Mouse (Mus musculus): Measurements from ENCODE around the gene Ccdc73. TPM values are rescaled to one million over a fixed set of nuclear protein-coding genes. Genes with fewer than 3 reads are reported as not detected.
"Not testable (repeated sequence)": the region's sequence is repeated elsewhere in the genome, so short reads cannot be mapped to it uniquely, and the experiment has no call there.

Ccdc73 gene
- polyA plus RNA-seq, 1 experiment from 2014 or later = 9.7 TPM

DNA sequence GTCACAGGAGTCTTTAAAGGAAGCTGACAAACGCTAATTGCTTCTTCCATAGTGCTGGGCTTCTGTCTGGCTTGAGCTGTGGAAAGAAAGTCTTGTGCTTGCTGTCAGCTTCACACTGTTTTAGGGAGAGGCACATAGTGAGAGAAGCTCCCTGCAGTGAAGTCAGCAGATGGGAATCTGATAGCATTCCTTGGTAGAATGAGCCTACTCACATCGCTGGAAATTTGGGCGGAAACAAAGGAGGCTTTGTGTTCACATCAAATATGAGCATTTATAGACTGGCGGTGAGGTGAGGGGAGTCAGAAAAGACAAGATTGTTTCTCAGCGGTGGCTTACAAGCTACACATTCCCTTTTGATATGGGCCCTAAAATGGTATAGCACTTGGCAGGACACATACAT, 15.9 kb upstream of the Ccdc73 start:
- WGBS = 24% methylated on average over 5 of the region's 5 CpGs
- Histone ChIP-seq H3K4me3 (replicated peaks) (no peak overlapping the region), H3K4me1 (peaks cover 12% of the 10 kb centered on the region), H3K27ac (no peak overlapping the region), H3K36me3 (replicated peaks) (no peaks in the 10 kb centered on the region), H3K9ac (no peak overlapping the region), H3K27me3 (peaks cover 27% of the 10 kb centered on the region), H3K9me3 (no peaks in the 10 kb centered on the region), H3K4me2 (no peak overlapping the region)
- ATAC-seq (ENCODE audit: low FRiP score) = no peak

DNA sequence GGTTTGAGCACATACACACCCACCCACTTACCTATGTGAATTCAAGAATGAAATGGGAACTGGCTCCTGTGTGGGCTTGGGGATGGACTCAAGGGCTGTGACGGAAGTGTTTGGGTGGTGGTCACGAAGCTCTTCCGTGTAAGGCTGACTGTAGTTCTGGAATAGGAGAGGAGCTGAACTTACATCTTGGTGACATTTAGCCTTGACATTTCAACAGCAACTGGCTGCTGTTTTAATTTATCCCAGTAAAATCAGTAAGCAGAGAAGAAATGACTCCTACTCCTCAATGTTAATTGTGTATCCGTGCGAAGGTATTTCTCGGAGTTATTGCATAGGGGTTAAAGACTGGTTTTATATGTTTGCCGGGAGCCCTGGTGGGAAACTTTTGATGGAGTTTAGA, 15.1 kb upstream of the Ccdc73 start:
- Histone ChIP-seq H3K4me1 (peaks cover 12% of the 10 kb centered on the region), H3K27ac (no peak overlapping the region), H3K4me3 (replicated peaks) (no peak overlapping the region), H3K9ac (no peak overlapping the region), H3K36me3 (replicated peaks) (no peaks in the 10 kb centered on the region), H3K27me3 (peaks cover 27% of the 10 kb centered on the region), H3K4me2 (no peak overlapping the region), H3K9me3 (no peaks in the 10 kb centered on the region)
- no peak for ATAC-seq (ENCODE audit: low FRiP score)
- 92% methylated on average over 7 of the region's 7 CpGs for WGBS

- H3K4me1 ChIP-seq = peaks cover 3% of the 10 kb centered on the region
- 75% methylated on average over 1 of the region's 1 CpGs for WGBS
- H3K4me2 ChIP-seq = no peak overlapping the region
- ATAC-seq (ENCODE audit: low FRiP score) = no peak
- H3K36me3 ChIP-seq (replicated peaks) = no peaks in the 10 kb centered on the region
- no peak overlapping the region for H3K4me3 ChIP-seq (replicated peaks)
- H3K9ac ChIP-seq = no peak overlapping the region
- no peak overlapping the region for H3K27ac ChIP-seq
- peaks cover 6% of the 10 kb centered on the region; the same call in 1 of the 2 replicates for H3K27me3 ChIP-seq
- H3K9me3 ChIP-seq = no peaks in the 10 kb centered on the region
These were observed 12.8 kb upstream of the Ccdc73 start for GRCm38 (mm10) chr2:104854836-104855235.

DNA sequence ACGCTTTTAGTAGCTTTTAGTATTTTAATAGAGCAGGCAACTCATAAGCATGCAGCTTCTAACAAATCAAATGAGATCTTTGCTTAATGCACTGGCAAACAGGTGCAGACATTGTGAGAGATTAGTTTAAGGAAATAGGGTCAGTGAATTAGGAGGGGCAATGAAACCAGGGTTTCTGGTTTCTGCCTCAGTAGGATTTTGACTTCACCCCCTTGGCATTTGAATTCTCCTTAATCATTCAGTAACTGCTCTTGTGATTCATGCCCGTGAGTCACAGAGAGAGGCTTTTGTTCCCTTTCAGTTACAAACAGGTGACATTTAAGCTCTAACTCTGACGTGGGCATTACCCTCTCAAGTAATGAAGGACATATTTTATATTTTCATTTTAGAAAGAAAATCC, 11.9 kb upstream of the Ccdc73 start:
- H3K27ac ChIP-seq = no peak overlapping the region

GRCm38 (mm10) chr2:104856218-104856617, 11.4 kb upstream of the Ccdc73 start:
- WGBS = 74% methylated on average over 1 of the region's 1 CpGs
- no peak for ATAC-seq (ENCODE audit: low FRiP score)
- no peaks in the 10 kb centered on the region for H3K9me3 ChIP-seq

More for the DNA sequence above, 11.9 kb upstream of the Ccdc73 start:
- peaks cover 6% of the 10 kb centered on the region; the same call in 1 of the 2 replicates for H3K27me3 ChIP-seq
- no peak overlapping the region for H3K4me2 ChIP-seq
- no peak for ATAC-seq (ENCODE audit: low FRiP score)
- H3K36me3 ChIP-seq (replicated peaks) = no peaks in the 10 kb centered on the region
- H3K9ac ChIP-seq = no peak overlapping the region
- H3K9me3 ChIP-seq = no peaks in the 10 kb centered on the region
- peaks cover 3% of the 10 kb centered on the region; the same call in 1 of the 2 replicates for H3K4me1 ChIP-seq
- no peak overlapping the region for H3K4me3 ChIP-seq (replicated peaks)
- 17% methylated on average over 3 of the region's 3 CpGs for WGBS

GRCm38 (mm10) chr2:104858083-104858482, 9.5 kb upstream of the Ccdc73 start:
- not testable (repeated sequence) for H3K9ac ChIP-seq
- 93% methylated on average over 3 of the region's 3 CpGs for WGBS

More at GRCm38 (mm10) chr2:104856218-104856617, 11.4 kb upstream of the Ccdc73 start:
- Histone ChIP-seq H3K4me3 (replicated peaks) (no peak overlapping the region), H3K27ac (no peak overlapping the region), H3K27me3 (peaks cover 4% of the 10 kb centered on the region; the same call in 1 of the 2 replicates), H3K4me2 (no peak overlapping the region), H3K9ac (no peak overlapping the region), H3K36me3 (replicated peaks) (no peaks in the 10 kb centered on the region), H3K4me1 (peaks cover 3% of the 10 kb centered on the region; the same call in 1 of the 2 replicates)

GRCm38 (mm10) chr2:104859060-104859459, 8.5 kb upstream of the Ccdc73 start:
- H3K36me3 ChIP-seq (replicated peaks) = no peaks in the 10 kb centered on the region
- H3K9ac ChIP-seq = no peak overlapping the region
- 84% methylated on average over 5 of the region's 5 CpGs for WGBS
- ATAC-seq (ENCODE audit: low FRiP score) = no peak
- H3K4me3 ChIP-seq (replicated peaks) = no peak overlapping the region
- H3K27me3 ChIP-seq = no peaks in the 10 kb centered on the region
- no peaks in the 10 kb centered on the region for H3K9me3 ChIP-seq
- H3K27ac ChIP-seq = no peak overlapping the region
- no peak overlapping the region for H3K4me2 ChIP-seq
- H3K4me1 ChIP-seq = no peaks in the 10 kb centered on the region

More at GRCm38 (mm10) chr2:104858083-104858482, 9.5 kb upstream of the Ccdc73 start:
- H3K4me3 ChIP-seq (replicated peaks); H3K4me1 ChIP-seq; H3K27ac ChIP-seq; H3K36me3 ChIP-seq (replicated peaks); ATAC-seq (ENCODE audit: low FRiP score); H3K9me3 ChIP-seq; H3K27me3 ChIP-seq; H3K4me2 ChIP-seq: not testable (repeated sequence)

DNA sequence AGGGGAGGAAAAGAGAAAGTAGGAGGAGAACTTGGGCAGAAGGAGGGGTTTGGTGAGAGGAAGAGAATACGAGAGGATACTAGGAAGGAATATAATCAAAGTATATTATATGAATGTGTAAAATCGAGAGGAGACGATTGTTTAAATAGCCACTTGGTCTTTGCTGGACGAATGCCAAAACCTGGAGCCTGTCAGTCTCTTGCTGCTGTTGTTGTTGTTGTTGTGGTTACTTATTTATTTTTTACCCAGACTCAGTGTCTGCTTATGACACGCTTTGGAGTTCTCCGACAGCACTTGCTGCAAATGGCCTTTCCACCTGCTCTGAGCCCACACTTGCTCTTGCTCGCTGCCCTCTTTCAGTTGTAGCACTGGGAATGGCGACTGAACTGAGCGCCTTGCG, 7.2 kb upstream of the Ccdc73 start:
- Histone ChIP-seq H3K27me3 (no peaks in the 10 kb centered on the region), H3K4me1 (no peaks in the 10 kb centered on the region), H3K36me3 (replicated peaks) (no peaks in the 10 kb centered on the region), H3K9ac (no peak overlapping the region), H3K4me2 (no peak overlapping the region), H3K27ac (no peak overlapping the region), H3K9me3 (no peaks in the 10 kb centered on the region), H3K4me3 (replicated peaks) (no peak overlapping the region)
- WGBS = 88% methylated on average over 10 of the region's 10 CpGs
- no peak for ATAC-seq (ENCODE audit: low FRiP score)

DNA sequence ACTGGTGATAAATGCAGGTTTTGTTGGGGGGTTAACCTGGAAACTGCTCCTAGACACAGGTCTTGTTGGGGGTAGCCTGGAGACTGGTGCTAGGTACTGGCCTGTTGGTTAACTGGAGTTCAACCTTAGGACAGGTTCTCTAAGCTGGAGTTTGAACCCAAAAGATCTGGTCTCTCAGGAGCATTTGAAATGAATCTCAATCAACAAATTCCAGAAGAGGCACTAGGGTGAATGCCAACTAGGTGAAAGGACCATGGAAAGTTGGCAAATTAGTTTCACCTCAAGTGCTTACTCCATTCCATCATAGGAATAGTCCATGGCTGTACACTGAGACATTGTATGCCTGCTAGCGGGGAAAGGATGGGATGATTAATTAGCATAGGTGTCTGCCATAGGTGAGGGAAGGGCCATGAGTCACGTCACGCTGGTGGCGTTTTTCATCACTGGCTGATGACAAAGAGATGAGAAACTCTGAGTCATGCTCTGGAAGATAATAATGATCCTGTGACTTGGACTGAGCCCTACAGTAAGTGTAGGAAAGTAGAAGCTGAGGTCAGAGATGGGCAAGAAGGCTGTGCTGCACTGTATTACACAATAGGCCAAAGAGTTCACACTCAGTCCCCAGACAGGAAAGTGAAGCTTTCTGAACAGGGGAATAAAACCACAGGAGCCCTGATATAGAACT, 3.3 kb upstream of the Ccdc73 start:
- Histone ChIP-seq H3K4me1 (no peaks in the 10 kb centered on the region), H3K27me3 (no peaks in the 10 kb centered on the region), H3K36me3 (replicated peaks) (no peaks in the 10 kb centered on the region), H3K4me2 (no peak overlapping the region), H3K4me3 (replicated peaks) (no peak overlapping the region), H3K9ac (no peak overlapping the region), H3K9me3 (no peaks in the 10 kb centered on the region), H3K27ac (no peak overlapping the region)
- ATAC-seq (ENCODE audit: low FRiP score) = no peak
- 92% methylated on average over 4 of the region's 4 CpGs for WGBS

- no peaks in the 10 kb centered on the region for H3K4me1 ChIP-seq
- no peak overlapping the region for H3K27ac ChIP-seq
- no peak overlapping the region for H3K4me3 ChIP-seq (replicated peaks)
- no peak overlapping the region for H3K4me2 ChIP-seq
- H3K27me3 ChIP-seq = no peaks in the 10 kb centered on the region
- no peak overlapping the region for H3K9ac ChIP-seq
- 86% methylated on average over 3 of the region's 3 CpGs for WGBS
- no peak for ATAC-seq (ENCODE audit: low FRiP score)
- no peaks in the 10 kb centered on the region for H3K36me3 ChIP-seq (replicated peaks)
- no peaks in the 10 kb centered on the region for H3K9me3 ChIP-seq
These were observed 1.5 kb downstream of the Ccdc73 start for GRCm38 (mm10) chr2:104869101-104869500.

- no peaks in the 10 kb centered on the region for H3K36me3 ChIP-seq (replicated peaks)
- no peak for ATAC-seq (ENCODE audit: low FRiP score)
- no peak overlapping the region for H3K27ac ChIP-seq
- H3K4me3 ChIP-seq (replicated peaks) = no peak overlapping the region
- H3K4me2 ChIP-seq = no peak overlapping the region
- WGBS = 86% methylated on average over 8 of the region's 8 CpGs
- no peaks in the 10 kb centered on the region for H3K27me3 ChIP-seq
- no peaks in the 10 kb centered on the region for H3K4me1 ChIP-seq
- no peaks in the 10 kb centered on the region for H3K9me3 ChIP-seq
- H3K9ac ChIP-seq = no peak overlapping the region
These were observed 11.2 kb downstream of the Ccdc73 start for GRCm38 (mm10) chr2:104878794-104879193.

DNA sequence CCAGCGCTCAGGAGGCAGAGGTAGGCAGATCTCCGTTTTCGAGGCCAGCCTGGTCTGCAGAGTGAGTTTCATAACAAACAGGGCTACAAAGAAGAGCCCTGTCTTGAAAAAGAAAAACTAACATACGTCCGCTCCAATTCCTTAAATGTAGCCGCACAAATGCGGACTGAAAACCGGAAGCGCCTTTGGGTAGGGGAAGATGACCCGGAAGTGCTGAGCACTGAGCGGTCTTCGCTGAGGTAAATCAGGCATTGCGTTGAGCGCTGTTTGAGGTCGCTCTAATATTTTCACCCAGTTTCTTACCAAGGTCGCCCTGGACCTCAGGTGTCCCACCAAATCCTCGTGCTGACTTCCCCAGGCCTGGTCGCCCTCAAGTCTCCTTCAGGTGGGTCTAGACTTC, 18.5 kb downstream of the Ccdc73 start:
- no peaks in the 10 kb centered on the region for H3K9me3 ChIP-seq
- no peak for ATAC-seq (ENCODE audit: low FRiP score)
- H3K4me1 ChIP-seq = no peaks in the 10 kb centered on the region
- 90% methylated on average over 18 of the region's 18 CpGs for WGBS
- H3K4me3 ChIP-seq (replicated peaks) = no peak overlapping the region
- H3K9ac ChIP-seq = no peak overlapping the region
- H3K36me3 ChIP-seq (replicated peaks) = no peaks in the 10 kb centered on the region
- H3K4me2 ChIP-seq = no peak overlapping the region
- H3K27me3 ChIP-seq = no peaks in the 10 kb centered on the region
- no peak overlapping the region for H3K27ac ChIP-seq

GRCm38 (mm10) chr2:104887331-104887730, 19.7 kb downstream of the Ccdc73 start:
- H3K4me2 ChIP-seq; H3K27ac ChIP-seq; H3K9ac ChIP-seq; ATAC-seq (ENCODE audit: low FRiP score); H3K9me3 ChIP-seq; H3K4me3 ChIP-seq (replicated peaks); H3K27me3 ChIP-seq; H3K4me1 ChIP-seq; H3K36me3 ChIP-seq (replicated peaks): not testable (repeated sequence)
- WGBS = 70% methylated on average over 2 of the region's 2 CpGs
